29 mouse cellular contexts compared by ENCODE assay signal in genomic region chr5:135039541-135039940, GRCm38 (mm10). TPM values are rescaled to one million over a fixed set of nuclear protein-coding genes. Genes with fewer than 3 reads are reported as not detected.
DNase-seq lines count a peak whose midpoint lies in the region; ATAC-seq and TF ChIP-seq lines count a peak whose summit lies in the region.
"Had no signal": no experiment of that assay in that cellular context is flagged by ENCODE, and none has a peak within 500 bp of the region (broad histone marks: within the 10 kb centered on the region; RNA-seq: fewer than 3 reads in every experiment).

No protein-coding gene starts in this region.

- H3K9ac ChIP-seq in heart, embryonic 12.5 days = peak overlapping the region; percentile 42
- no peak overlapping the region for H3K9ac ChIP-seq in liver, embryonic 14.5 days (replicated peaks)
- H3K9ac ChIP-seq: embryonic facial prominence, embryonic 12.5 days; limb, embryonic 15.5 days; midbrain, embryonic 15.5 days; neural tube, embryonic 15.5 days had no signal

- no peak overlapping the region for H3K4me2 ChIP-seq in heart, embryonic 12.5 days
- peak overlapping the region; percentile 12; the same call in 1 of the 2 replicates for H3K4me2 ChIP-seq in liver, embryonic 14.5 days (ENCODE audit: low read depth)
- H3K4me2 ChIP-seq: embryonic facial prominence, embryonic 12.5 days; heart, embryonic 11.5 days; limb, embryonic 15.5 days; midbrain, embryonic 15.5 days; neural tube, embryonic 15.5 days had no signal

- no peak for TF ChIP-seq CTCF in left cerebral cortex, adult 2 months (IDR thresholded peaks at IDR 0.05)
- no peak for TF ChIP-seq CTCF in cortical plate, adult 2 months (IDR thresholded peaks at IDR 0.05; ENCODE audit: extremely low read depth, insufficient read depth, low read length)
- TF ChIP-seq CTCF in liver, embryonic 14.5 days (IDR thresholded peaks at IDR 0.05; ENCODE audit: low read depth) = no peak

- H3K4me3 ChIP-seq in heart, embryonic 12.5 days = no peak overlapping the region
- no peak overlapping the region for H3K4me3 ChIP-seq in left cerebral cortex, adult 2 months
- H3K4me3 ChIP-seq in cortical plate, adult 2 months (ENCODE audit: insufficient read depth, low read length) = no peak overlapping the region
- H3K4me3 ChIP-seq in liver, embryonic 14.5 days (ENCODE audit: insufficient read depth in 1 of 2, low read depth in 2 of 2, low read length in 2 of 2) = no peak overlapping the region
- H3K4me3 ChIP-seq: embryonic facial prominence, embryonic 12.5 days; forebrain, embryonic 10.5 days; limb, embryonic 10.5 days; limb, embryonic 15.5 days; midbrain, embryonic 10.5 days; midbrain, embryonic 15.5 days; neural tube, embryonic 15.5 days had no signal

- H3K9me3 ChIP-seq in heart, embryonic 12.5 days (replicated peaks) = 0 out of 2 replicates have a peak, but pooled peaks cover 3% of the 10 kb centered on the region
- H3K9me3 ChIP-seq in liver, embryonic 14.5 days (ENCODE audit: control insufficient read depth, low read length) = no peaks in the 10 kb centered on the region
- H3K9me3 ChIP-seq: embryonic facial prominence, embryonic 12.5 days; limb, embryonic 10.5 days; limb, embryonic 15.5 days; midbrain, embryonic 15.5 days; neural tube, embryonic 15.5 days had no signal

- H3K27me3 ChIP-seq in heart, embryonic 12.5 days (replicated peaks) = no peaks in the 10 kb centered on the region
- no peaks in the 10 kb centered on the region for H3K27me3 ChIP-seq in liver, embryonic 14.5 days (ENCODE audit: control insufficient read depth, insufficient read depth, low read length)
- H3K27me3 ChIP-seq: embryonic facial prominence, embryonic 12.5 days; limb, embryonic 15.5 days; midbrain, embryonic 15.5 days; neural tube, embryonic 15.5 days had no signal

- no peak for TF ChIP-seq POLR2A in cortical plate, adult 2 months (IDR thresholded peaks at IDR 0.05; ENCODE audit: extremely low read depth, insufficient read depth, low read length)

- 80% methylated on average over 9 of the region's 9 CpGs for WGBS in heart, embryonic 12.5 days
- 31% methylated on average over 9 of the region's 9 CpGs for WGBS in liver, embryonic 14.5 days (ENCODE audit: insufficient replicate concordance)

- peaks cover 23% of the 10 kb centered on the region for H3K4me1 ChIP-seq in heart, embryonic 12.5 days (replicated peaks)
- peaks cover 15% of the 10 kb centered on the region for H3K4me1 ChIP-seq in cortical plate, adult 2 months (ENCODE audit: control insufficient read depth, insufficient read depth, low read length)
- H3K4me1 ChIP-seq in liver, embryonic 14.5 days (replicated peaks; ENCODE audit: control insufficient read depth in 2 of 2, insufficient read depth in 2 of 2, low read length in 1 of 2) = peaks cover 5 to 26% of the 10 kb centered on the region in 2 experiments
- H3K4me1 ChIP-seq: midbrain, embryonic 15.5 days had no signal

- peaks cover 52% of the 10 kb centered on the region for H3K36me3 ChIP-seq in heart, embryonic 12.5 days
- no peaks in the 10 kb centered on the region for H3K36me3 ChIP-seq in liver, embryonic 14.5 days (replicated peaks; ENCODE audit: control insufficient read depth, insufficient read depth, low read depth)

- no peak for DNase-seq in heart, postnatal 14 days
- DNase-seq in left cerebral cortex, adult 2 months (ENCODE audit: extremely low spot score in 1 of 2, low spot score in 2 of 2) = no peak
- DNase-seq in left cerebral cortex, postnatal 10 days (ENCODE audit: extremely low spot score in 1 of 2, low spot score in 2 of 2) = no peak
- DNase-seq in liver, embryonic 14.5 days (ENCODE audit: low read depth in 3 of 3, low spot score in 3 of 3) = no peak
- DNase-seq in spleen, adult 18-20 months = no peak
- no peak for DNase-seq in lung, postnatal 10 days
- DNase-seq: adrenal gland, postnatal 36 days; B cell, adult 2 months; cerebellum, adult 2 months; cerebellum, postnatal 14 days; gastrocnemius, postnatal 14 days; heart, postnatal 10 days; kidney, adult 8-10 months; kidney, postnatal 10 days; lung, adult 2 months; lung, postnatal 14 days had no signal

- ATAC-seq in heart, embryonic 12.5 days (ENCODE audit: insufficient number of reproducible peaks, low FRiP score) = no peak
- 0 out of 2 replicates have a peak, but pooled peaks have one; percentile 14 for ATAC-seq in liver, embryonic 14.5 days (ENCODE audit: insufficient read depth)
- ATAC-seq: forebrain, embryonic 16.5 days; intestine, embryonic 16.5 days; midbrain, embryonic 15.5 days had no signal

- no peak overlapping the region for H3K27ac ChIP-seq in heart, embryonic 12.5 days (ENCODE audit: poor library complexity, severe bottlenecking)
- H3K27ac ChIP-seq in left cerebral cortex, adult 2 months = peak overlapping the region; percentile 95
- peak overlapping the region; percentile 62 for H3K27ac ChIP-seq in cortical plate, adult 2 months (ENCODE audit: insufficient read depth, low read length)
- H3K27ac ChIP-seq in liver, embryonic 14.5 days = no peak overlapping the region
- H3K27ac ChIP-seq: embryonic facial prominence, embryonic 12.5 days; limb, embryonic 15.5 days; midbrain, embryonic 15.5 days; neural tube, embryonic 15.5 days had no signal

- TF ChIP-seq EP300 in liver, embryonic 14.5 days (IDR thresholded peaks at IDR 0.05; ENCODE audit: low read depth) = no peak

- intact Hi-C loops in heart, postnatal 14 days (cut with DNase I) = no loop called here
- intact Hi-C loops in left cerebral cortex, adult 2 months (cut with DNase I) = no loop called here
- intact Hi-C loops in left cerebral cortex, postnatal 10 days (cut with DNase I) = no loop called here

RNA-seq across cellular contexts. Expression of gene Stx1a, which starts 16.3 kb away (rescaled TPM):
- polyA plus RNA-seq in heart, embryonic 12.5 days (2016; fragmentation: Nextera tagmentation; extraction: Ambion mirVana) = 12.1 and 13.3 TPM in 2 replicates
- 1 to 10 TPM; 2.6 to 4.3 TPM for total RNA-seq in heart, postnatal 14 days (2021)
- 100 to 1,000 TPM; 340 to 346 TPM for total RNA-seq in left cerebral cortex, adult 2 months (2021)
- total RNA-seq in left cerebral cortex, postnatal 10 days (2021) = 100 to 1,000 TPM; 367 to 390 TPM
- 545 and 568 TPM in 2 replicates for polyA plus RNA-seq in cortical plate, adult 2 months (2012; rRNA removed)
- polyA plus RNA-seq in liver, embryonic 14.5 days (2012; rRNA removed) = 2.0 and 2.3 TPM in 2 replicates
- polyA plus RNA-seq in liver, embryonic 14.5 days (2014; fragmentation: Nextera tagmentation; extraction: Ambion mirVana) = 0.72 and 0.73 TPM in 2 replicates

RNA-seq across cellular contexts. Expression of gene Dnajc30, which starts 24.5 kb away (rescaled TPM):
- polyA plus RNA-seq in heart, embryonic 12.5 days (2016; fragmentation: Nextera tagmentation; extraction: Ambion mirVana) = 25.0 and 28.4 TPM in 2 replicates
- 10 to 100 TPM; 25.9 to 26.2 TPM for total RNA-seq in heart, postnatal 14 days (2021)
- total RNA-seq in left cerebral cortex, adult 2 months (2021) = 10 to 100 TPM; 38.6 to 41.7 TPM
- total RNA-seq in left cerebral cortex, postnatal 10 days (2021) = 10 to 100 TPM; 37.5 to 38.1 TPM
- 58.3 and 58.4 TPM in 2 replicates for polyA plus RNA-seq in cortical plate, adult 2 months (2012; rRNA removed)
- 9.5 and 12.1 TPM in 2 replicates for polyA plus RNA-seq in liver, embryonic 14.5 days (2012; rRNA removed)
- 13.3 and 14.2 TPM in 2 replicates for polyA plus RNA-seq in liver, embryonic 14.5 days (2014; fragmentation: Nextera tagmentation; extraction: Ambion mirVana)

RNA-seq across cellular contexts. Expression of gene Bud23, which starts 25.2 kb away (rescaled TPM):
- 63.6 and 68.5 TPM in 2 replicates for polyA plus RNA-seq in heart, embryonic 12.5 days (2016; fragmentation: Nextera tagmentation; extraction: Ambion mirVana)
- total RNA-seq in heart, postnatal 14 days (2021) = 10 to 100 TPM; 24.9 to 26.8 TPM
- 10 to 100 TPM; 53.4 to 57.3 TPM for total RNA-seq in left cerebral cortex, adult 2 months (2021)
- total RNA-seq in left cerebral cortex, postnatal 10 days (2021) = 10 to 100 TPM; 39.7 to 50.1 TPM
- 66.6 and 82.3 TPM in 2 replicates for polyA plus RNA-seq in cortical plate, adult 2 months (2012; rRNA removed)
- 36.7 and 43.3 TPM in 2 replicates for polyA plus RNA-seq in liver, embryonic 14.5 days (2012; rRNA removed)
- polyA plus RNA-seq in liver, embryonic 14.5 days (2014; fragmentation: Nextera tagmentation; extraction: Ambion mirVana) = 46.0 and 50.1 TPM in 2 replicates

RNA-seq across cellular contexts. Expression of gene Abhd11, which starts 30.6 kb away (rescaled TPM):
- 58.1 and 58.3 TPM in 2 replicates for polyA plus RNA-seq in heart, embryonic 12.5 days (2016; fragmentation: Nextera tagmentation; extraction: Ambion mirVana)
- total RNA-seq in heart, postnatal 14 days (2021) = 10 to 100 TPM; 61.4 to 65.0 TPM
- 10 to 100 TPM; 31.3 to 39.3 TPM for total RNA-seq in left cerebral cortex, adult 2 months (2021)
- 10 to 100 TPM; 49.8 to 52.5 TPM for total RNA-seq in left cerebral cortex, postnatal 10 days (2021)
- 78.3 and 80.1 TPM in 2 replicates for polyA plus RNA-seq in cortical plate, adult 2 months (2012; rRNA removed)
- 27.0 and 27.9 TPM in 2 replicates for polyA plus RNA-seq in liver, embryonic 14.5 days (2012; rRNA removed)
- polyA plus RNA-seq in liver, embryonic 14.5 days (2014; fragmentation: Nextera tagmentation; extraction: Ambion mirVana) = 23.1 and 25.1 TPM in 2 replicates

RNA-seq across cellular contexts. Expression of gene Vps37d, which starts 38.5 kb away (rescaled TPM):
- 4.4 and 4.7 TPM in 2 replicates for polyA plus RNA-seq in heart, embryonic 12.5 days (2016; fragmentation: Nextera tagmentation; extraction: Ambion mirVana)
- total RNA-seq in heart, postnatal 14 days (2021) = 1 to 10 TPM in 1 of 2 experiments, under 1 TPM in 1; 0.98 to 1.2 TPM
- 10 to 100 TPM; 26.8 to 30.8 TPM for total RNA-seq in left cerebral cortex, adult 2 months (2021)
- total RNA-seq in left cerebral cortex, postnatal 10 days (2021) = 10 to 100 TPM; 28.9 to 32.7 TPM
- polyA plus RNA-seq in cortical plate, adult 2 months (2012; rRNA removed) = 26.6 and 29.4 TPM in 2 replicates
- 0.29 and 0.30 TPM in 2 replicates for polyA plus RNA-seq in liver, embryonic 14.5 days (2012; rRNA removed)
- 0.06 and 0.10 TPM in 2 replicates for polyA plus RNA-seq in liver, embryonic 14.5 days (2014; fragmentation: Nextera tagmentation; extraction: Ambion mirVana)
- total RNA-seq: granulocyte monocyte progenitor cell, adult 5-6 weeks had no signal

Comparison
In these comparisons a context has a peak if more than half of its experiments do, and no peak if none do; other contexts are left out.
1. H3K27ac ChIP-seq: peak in left cerebral cortex, adult 2 months (single experiment) and cortical plate, adult 2 months (single experiment); none in heart, embryonic 12.5 days (single experiment) and liver, embryonic 14.5 days (single experiment).
2. RNA of gene Stx1a, which starts 16.3 kb away (total RNA-seq): 367 to 390 TPM in left cerebral cortex, postnatal 10 days and 340 to 346 TPM in left cerebral cortex, adult 2 months; 2.6 to 4.3 TPM in heart, postnatal 14 days; every median in the first group is over 10 times any median in the second.